ENCODE assay signal across 9 mouse cellular contexts in genomic region chr11:97804841-97805661, GRCm38 (mm10). TPM values are rescaled to one million over a fixed set of nuclear protein-coding genes. Genes with fewer than 3 reads are reported as not detected.
DNase-seq lines count a peak whose midpoint lies in the region; ATAC-seq and TF ChIP-seq lines count a peak whose summit lies in the region.
"Had no signal": no experiment of that assay in that cellular context is flagged by ENCODE, and none has a peak within 500 bp of the region (broad histone marks: within the 10 kb centered on the region; RNA-seq: fewer than 3 reads in every experiment).

No protein-coding gene starts in this region.

- no peak for ATAC-seq in G1E (ENCODE audit: extremely low read depth, insufficient number of reproducible peaks, low FRiP score, poor library complexity, severe bottlenecking)
- peak; percentile 28 for ATAC-seq in forebrain, embryonic 16.5 days
- 0 out of 2 replicates have a peak, but pooled peaks have one; percentile 5 for ATAC-seq in neural tube, embryonic 14.5 days (ENCODE audit: low read depth)

- H3K9ac ChIP-seq in forebrain, embryonic 16.5 days (replicated peaks; ENCODE audit: low read depth, low read length): peak overlapping the region; percentile 26
- H3K9ac ChIP-seq in neural tube, embryonic 14.5 days (replicated peaks; ENCODE audit: low read depth, low read length): no peak overlapping the region

- H3K9me3 ChIP-seq in G1E (replicated peaks): no peaks in the 10 kb centered on the region
- no peaks in the 10 kb centered on the region for H3K9me3 ChIP-seq in forebrain, embryonic 16.5 days (ENCODE audit: control insufficient read depth, low read length)
- no peaks in the 10 kb centered on the region for H3K9me3 ChIP-seq in neural tube, embryonic 14.5 days (ENCODE audit: control insufficient read depth, low read length)

- H3K4me3 ChIP-seq in G1E (ENCODE audit: low read depth, low read length): peak overlapping the region; percentile 47; the same call in 1 of the 2 replicates
- 0 out of 2 replicates have a peak overlapping the region, but pooled peaks have one; percentile 13 for H3K4me3 ChIP-seq in forebrain, embryonic 16.5 days (replicated peaks; ENCODE audit: low read length)
- H3K4me3 ChIP-seq in neural tube, embryonic 14.5 days (ENCODE audit: low read depth, low read length): no peak overlapping the region

- peaks cover 57% of the 10 kb centered on the region for H3K4me1 ChIP-seq in G1E (ENCODE audit: insufficient read depth, low read depth, low read length)
- H3K4me1 ChIP-seq in forebrain, embryonic 16.5 days (replicated peaks; ENCODE audit: control insufficient read depth, insufficient read depth, low read length): peaks cover 76% of the 10 kb centered on the region
- peaks cover 64% of the 10 kb centered on the region for H3K4me1 ChIP-seq in neural tube, embryonic 14.5 days (ENCODE audit: control insufficient read depth, insufficient read depth, low read length)

- 10% methylated on average over 9 of the region's 9 CpGs for WGBS in forebrain, embryonic 16.5 days
- 30% methylated on average over 9 of the region's 9 CpGs for WGBS in neural tube, embryonic 14.5 days

- peak overlapping the region; percentile 78 for H3K27ac ChIP-seq in forebrain, embryonic 16.5 days (ENCODE audit: low read length)
- H3K27ac ChIP-seq in neural tube, embryonic 14.5 days (ENCODE audit: low read depth, low read length): peak overlapping the region; percentile 62

- H3K27me3 ChIP-seq in G1E (ENCODE audit: insufficient read depth, low read length): no peaks in the 10 kb centered on the region
- H3K27me3 ChIP-seq in forebrain, embryonic 16.5 days (replicated peaks; ENCODE audit: control insufficient read depth, insufficient read depth, low read length): no peaks in the 10 kb centered on the region
- H3K27me3 ChIP-seq in neural tube, embryonic 14.5 days (ENCODE audit: control insufficient read depth, insufficient read depth, low read length): no peaks in the 10 kb centered on the region; the same call in 1 of the 2 replicates

- peak; percentile 82 to 86 for DNase-seq in adrenal gland, adult (ENCODE audit: inconsistent age in 2 of 2, low spot score in 1 of 2)
- no peak for DNase-seq in adrenal gland, postnatal 4 days (ENCODE audit: low spot score in 2 of 2)
- DNase-seq in G1E (ENCODE audit: low spot score): no peak
- DNase-seq in kidney, postnatal 25 days: peak; percentile 62 to 68
- no peak for DNase-seq in layer of hippocampus, postnatal 36 days
- DNase-seq in gastrocnemius, postnatal 10 days: no peak

- peak overlapping the region; percentile 40 for H3K4me2 ChIP-seq in forebrain, embryonic 16.5 days (ENCODE audit: low read length)
- H3K4me2 ChIP-seq in neural tube, embryonic 14.5 days (ENCODE audit: low read depth, low read length): peak overlapping the region; percentile 6; the same call in 1 of the 2 replicates

- no peak for TF ChIP-seq CTCF in G1E (IDR thresholded peaks at IDR 0.05; ENCODE audit: low read depth, low read length)

- peaks cover 62% of the 10 kb centered on the region for H3K36me3 ChIP-seq in G1E (replicated peaks)
- peaks cover 3% of the 10 kb centered on the region; the same call in 1 of the 2 replicates for H3K36me3 ChIP-seq in forebrain, embryonic 16.5 days (ENCODE audit: control insufficient read depth, insufficient read depth)
- peaks cover 17% of the 10 kb centered on the region for H3K36me3 ChIP-seq in neural tube, embryonic 14.5 days (ENCODE audit: control insufficient read depth, insufficient read depth, low read length)

RNA-seq across cellular contexts. Expression of gene Lasp1, which starts 6.3 kb away (rescaled TPM):
- 100 to 1,000 TPM; 184 to 192 TPM for total RNA-seq in adrenal gland, postnatal 4 days (2021)
- total RNA-seq in G1E (2014; fragmentation: Nextera tagmentation) (31.0 and 37.1 TPM in 2 replicates), G1E (2017) (53.4 and 122 TPM in 2 replicates)
- 49.6 and 71.7 TPM in 2 replicates for polyA plus RNA-seq in G1E (2012)
- polyA plus RNA-seq in forebrain, embryonic 16.5 days (2015; fragmentation: Nextera tagmentation; extraction: Ambion mirVana): 140 and 159 TPM in 2 replicates
- 82.9 and 99.8 TPM in 2 replicates for polyA plus RNA-seq in neural tube, embryonic 14.5 days (2014; fragmentation: Nextera tagmentation; extraction: Ambion mirVana)
- 10 to 100 TPM; 98.0 to 98.2 TPM for total RNA-seq in layer of hippocampus, postnatal 36 days (2021)
- total RNA-seq in gastrocnemius, postnatal 10 days (2021): 10 to 100 TPM; 46.3 to 68.4 TPM

RNA-seq across cellular contexts. Expression of gene Rpl23, which starts 22.8 kb away (rescaled TPM):
- 1,000 to 10,000 TPM; 1,280 to 1,304 TPM for total RNA-seq in adrenal gland, postnatal 4 days (2021)
- total RNA-seq in G1E (2014; fragmentation: Nextera tagmentation) (580 and 589 TPM in 2 replicates), G1E (2017) (1,583 and 1,694 TPM in 2 replicates)
- 255 and 258 TPM in 2 replicates for polyA plus RNA-seq in G1E (2012)
- polyA plus RNA-seq in forebrain, embryonic 16.5 days (2015; fragmentation: Nextera tagmentation; extraction: Ambion mirVana): 298 and 306 TPM in 2 replicates
- 347 and 366 TPM in 2 replicates for polyA plus RNA-seq in neural tube, embryonic 14.5 days (2014; fragmentation: Nextera tagmentation; extraction: Ambion mirVana)
- total RNA-seq in layer of hippocampus, postnatal 36 days (2021): 100 to 1,000 TPM; 355 TPM
- 100 to 1,000 TPM; 793 to 832 TPM for total RNA-seq in gastrocnemius, postnatal 10 days (2021)

RNA-seq across cellular contexts. Expression of gene 1700001P01Rik, which starts 29.3 kb away (rescaled TPM):
- under 1 TPM in 1 of 2 experiments, not detected in 1; 0.87 TPM for total RNA-seq in adrenal gland, postnatal 4 days (2021)
- total RNA-seq in G1E (2014; fragmentation: Nextera tagmentation) (not detected in 2 replicates), G1E (2017) (0.23 and 0.33 TPM in 2 replicates)
- polyA plus RNA-seq in G1E (2012): 0.09 TPM in 1 of 2 replicates, not detected in the other
- polyA plus RNA-seq in forebrain, embryonic 16.5 days (2015; fragmentation: Nextera tagmentation; extraction: Ambion mirVana): 0.57 and 0.85 TPM in 2 replicates
- 0.36 TPM in 1 of 2 replicates, not detected in the other for polyA plus RNA-seq in neural tube, embryonic 14.5 days (2014; fragmentation: Nextera tagmentation; extraction: Ambion mirVana)
- 1 to 10 TPM in 1 of 2 experiments, under 1 TPM in 1; 0.60 to 1.3 TPM for total RNA-seq in layer of hippocampus, postnatal 36 days (2021)
- not detected for total RNA-seq in gastrocnemius, postnatal 10 days (2021)
- total RNA-seq: common myeloid progenitor, adult 5-6 weeks had no signal

RNA-seq across cellular contexts. Expression of gene B230217C12Rik, which starts 35.5 kb away (rescaled TPM):
- 1 to 10 TPM; 6.6 to 6.7 TPM for total RNA-seq in adrenal gland, postnatal 4 days (2021)
- total RNA-seq in G1E (2014; fragmentation: Nextera tagmentation) (not detected in 2 replicates), G1E (2017) (0.16 TPM in 1 of 2 replicates, not detected in the other)
- polyA plus RNA-seq in G1E (2012): not detected in 2 replicates
- polyA plus RNA-seq in forebrain, embryonic 16.5 days (2015; fragmentation: Nextera tagmentation; extraction: Ambion mirVana): 21.1 and 24.1 TPM in 2 replicates
- 39.8 and 53.5 TPM in 2 replicates for polyA plus RNA-seq in neural tube, embryonic 14.5 days (2014; fragmentation: Nextera tagmentation; extraction: Ambion mirVana)
- total RNA-seq in layer of hippocampus, postnatal 36 days (2021): 10 to 100 TPM; 67.5 to 68.4 TPM
- 1 to 10 TPM in 1 of 2 experiments, under 1 TPM in 1; 0.95 to 1.1 TPM for total RNA-seq in gastrocnemius, postnatal 10 days (2021)

RNA-seq across cellular contexts. Expression of gene Cwc25, which starts 38.7 kb away (rescaled TPM):
- total RNA-seq in adrenal gland, postnatal 4 days (2021): 10 to 100 TPM; 23.0 to 24.5 TPM
- total RNA-seq in G1E (2014; fragmentation: Nextera tagmentation): 13.5 and 20.8 TPM in 2 replicates
- total RNA-seq in G1E (2017): 25.5 and 27.4 TPM in 2 replicates
- polyA plus RNA-seq in G1E (2012): 22.5 and 23.2 TPM in 2 replicates
- polyA plus RNA-seq in forebrain, embryonic 16.5 days (2015; fragmentation: Nextera tagmentation; extraction: Ambion mirVana): 17.1 and 19.5 TPM in 2 replicates
- polyA plus RNA-seq in neural tube, embryonic 14.5 days (2014; fragmentation: Nextera tagmentation; extraction: Ambion mirVana): 13.8 and 13.9 TPM in 2 replicates
- total RNA-seq in layer of hippocampus, postnatal 36 days (2021): 10 to 100 TPM; 19.5 to 19.8 TPM
- 1 to 10 TPM; 8.4 to 9.7 TPM for total RNA-seq in gastrocnemius, postnatal 10 days (2021)

Comparison
In these comparisons a context has a peak if more than half of its experiments do, and no peak if none do; other contexts are left out.
1. DNase-seq: peak in adrenal gland, adult (2 of 2) and kidney, postnatal 25 days (2 of 2); none in adrenal gland, postnatal 4 days (0 of 2), G1E (single experiment), layer of hippocampus, postnatal 36 days (0 of 2) and gastrocnemius, postnatal 10 days (single experiment).